ENCODE assay signal across 8 mouse cellular contexts in the genomic region with DNA sequence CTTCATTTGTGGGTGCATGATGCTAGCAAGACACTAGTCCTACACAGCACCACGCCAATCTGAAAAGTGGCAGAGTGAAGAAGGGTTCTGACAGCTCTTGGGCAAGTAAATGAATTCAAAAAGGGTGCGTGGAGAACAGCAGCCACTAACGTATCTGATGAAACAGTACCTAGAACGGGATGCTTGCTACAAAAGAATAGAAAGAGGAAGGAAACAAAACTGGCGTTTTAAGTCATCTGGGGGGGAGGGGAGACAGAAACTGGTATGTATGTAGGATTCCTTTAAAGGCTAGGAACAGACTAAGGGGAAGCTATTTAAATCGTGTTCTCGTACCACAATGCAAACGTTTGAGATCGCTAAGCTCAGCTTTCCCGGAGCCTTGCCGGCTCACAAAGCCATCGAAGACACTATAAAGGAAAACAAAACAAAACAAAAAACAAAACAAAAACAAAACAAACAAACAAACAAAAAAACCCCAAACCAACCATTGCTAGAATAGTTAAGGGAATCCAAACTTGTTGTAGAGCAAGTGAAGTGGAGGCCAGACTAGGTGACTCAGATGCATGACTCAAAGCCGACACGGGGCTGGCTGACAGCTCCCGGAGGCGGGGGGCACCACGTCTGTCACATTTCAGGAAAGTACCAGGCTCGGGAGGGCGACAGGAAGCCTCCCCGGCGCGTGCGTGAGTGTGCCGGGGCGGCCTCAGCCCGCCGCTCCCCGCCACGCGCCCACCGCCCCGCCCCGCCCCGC.
A peak's percentile ranks its signal among the peaks of the same experiment; 100 is the strongest.
DNase-seq lines count a peak whose midpoint lies in the region; ATAC-seq and TF ChIP-seq lines count a peak whose summit lies in the region.

No protein-coding gene starts in this region.

- H3K9me3 ChIP-seq in erythroblast, embryonic 14.5 days (ENCODE audit: control insufficient read depth, low read length): no peaks in the 10 kb centered on the region
- no peaks in the 10 kb centered on the region for H3K9me3 ChIP-seq in forebrain, embryonic 13.5 days (replicated peaks)
- no peaks in the 10 kb centered on the region for H3K9me3 ChIP-seq in intestine, postnatal 0 days (ENCODE audit: control insufficient read depth)
- H3K9me3 ChIP-seq in stomach, postnatal 0 days (ENCODE audit: control insufficient read depth, low read length): no peaks in the 10 kb centered on the region

- ATAC-seq in erythroblast, adult 5-6 weeks (replicated peaks; ENCODE audit: low FRiP score, poor library complexity, severe bottlenecking): no peak
- no peak; the same call in 1 of the 2 replicates for ATAC-seq in forebrain, embryonic 13.5 days
- ATAC-seq in intestine, postnatal 0 days: no peak
- peak; percentile 5 for ATAC-seq in megakaryocyte-erythroid progenitor cell, adult 5-6 weeks (replicated peaks; ENCODE audit: low FRiP score, low TSS enrichment, poor library complexity, severe bottlenecking)
- ATAC-seq in stomach, postnatal 0 days (ENCODE audit: low FRiP score, low TSS enrichment): peak; percentile 46

- H3K27me3 ChIP-seq in erythroblast, embryonic 14.5 days (ENCODE audit: control insufficient read depth): peaks cover 13% of the 10 kb centered on the region
- no peaks in the 10 kb centered on the region for H3K27me3 ChIP-seq in forebrain, embryonic 13.5 days
- H3K27me3 ChIP-seq in intestine, postnatal 0 days (replicated peaks; ENCODE audit: control insufficient read depth, insufficient read depth, low read length): no peaks in the 10 kb centered on the region
- H3K27me3 ChIP-seq in stomach, postnatal 0 days (ENCODE audit: control insufficient read depth, insufficient read depth, low read length): no peaks in the 10 kb centered on the region

- peak overlapping the region; percentile 78 for H3K9ac ChIP-seq in forebrain, embryonic 13.5 days
- peak overlapping the region; percentile 77 for H3K9ac ChIP-seq in intestine, postnatal 0 days (ENCODE audit: low read depth, low read length)
- peak overlapping the region; percentile 83 for H3K9ac ChIP-seq in stomach, postnatal 0 days (ENCODE audit: low read length)

- peak overlapping the region; percentile 98 for H3K27ac ChIP-seq in forebrain, embryonic 13.5 days
- H3K27ac ChIP-seq in intestine, postnatal 0 days (ENCODE audit: low read depth, low read length): peak overlapping the region; percentile 98
- H3K27ac ChIP-seq in stomach, postnatal 0 days (replicated peaks): peak overlapping the region; percentile 100

- peak; percentile 91 for DNase-seq in 416B (ENCODE audit: low read depth)
- DNase-seq in brain, embryonic 14.5 days (ENCODE audit: low read depth): peak; percentile 49
- DNase-seq in stomach, postnatal 0 days (ENCODE audit: low spot score): no peak

- no peak for TF ChIP-seq CTCF in brain, embryonic 14.5 days (IDR thresholded peaks at IDR 0.05; ENCODE audit: borderline replicate concordance, extremely low read depth, insufficient read depth, insufficient read length)
- TF ChIP-seq CTCF in intestine, postnatal 0 days (IDR thresholded peaks at IDR 0.05; ENCODE audit: low read depth): no peak
- no peak for TF ChIP-seq CTCF in stomach, postnatal 0 days (IDR thresholded peaks at IDR 0.05; ENCODE audit: low read depth)

- no peaks in the 10 kb centered on the region for H3K36me3 ChIP-seq in erythroblast, embryonic 14.5 days (ENCODE audit: control insufficient read depth)
- H3K36me3 ChIP-seq in forebrain, embryonic 13.5 days (ENCODE audit: poor library complexity, severe bottlenecking): no peaks in the 10 kb centered on the region
- no peaks in the 10 kb centered on the region for H3K36me3 ChIP-seq in intestine, postnatal 0 days (ENCODE audit: control insufficient read depth, insufficient read depth)
- H3K36me3 ChIP-seq in stomach, postnatal 0 days (ENCODE audit: control insufficient read depth, insufficient read depth, low read length): no peaks in the 10 kb centered on the region

- TF ChIP-seq EP300 in stomach, postnatal 0 days (optimal IDR thresholded peaks at IDR 0.05): no peak

- 1% methylated on average over 26 of the region's 34 CpGs for WGBS in forebrain, embryonic 13.5 days
- WGBS in intestine, postnatal 0 days: 4% methylated on average over 30 of the region's 34 CpGs
- 3% methylated on average over 33 of the region's 34 CpGs for WGBS in stomach, postnatal 0 days

- peak overlapping the region; percentile 86 for H3K4me3 ChIP-seq in erythroblast, embryonic 14.5 days (replicated peaks)
- H3K4me3 ChIP-seq in forebrain, embryonic 13.5 days: peak overlapping the region; percentile 97
- H3K4me3 ChIP-seq in intestine, postnatal 0 days (ENCODE audit: low read depth, low read length): peak overlapping the region; percentile 81
- H3K4me3 ChIP-seq in stomach, postnatal 0 days (ENCODE audit: low read depth, low read length): peak overlapping the region; percentile 64

- peak overlapping the region; percentile 82 for H3K4me2 ChIP-seq in forebrain, embryonic 13.5 days
- peak overlapping the region; percentile 95 for H3K4me2 ChIP-seq in intestine, postnatal 0 days (replicated peaks; ENCODE audit: low read depth)
- peak overlapping the region; percentile 97 for H3K4me2 ChIP-seq in stomach, postnatal 0 days (replicated peaks; ENCODE audit: low read depth)

- no peak for TF ChIP-seq POLR2A in brain, embryonic 14.5 days (IDR thresholded peaks at IDR 0.05; ENCODE audit: borderline replicate concordance, extremely low read depth, insufficient read depth, insufficient read length, poor library complexity, severe bottlenecking)

- H3K4me1 ChIP-seq in erythroblast, embryonic 14.5 days (ENCODE audit: control insufficient read depth): peaks cover 35% of the 10 kb centered on the region
- H3K4me1 ChIP-seq in forebrain, embryonic 13.5 days: peaks cover 26% of the 10 kb centered on the region
- H3K4me1 ChIP-seq in intestine, postnatal 0 days (replicated peaks; ENCODE audit: control insufficient read depth, insufficient read depth, low read length): no peaks in the 10 kb centered on the region
- no peaks in the 10 kb centered on the region for H3K4me1 ChIP-seq in stomach, postnatal 0 days (replicated peaks; ENCODE audit: control insufficient read depth, insufficient read depth)

Comparison
In these comparisons a context has a peak if more than half of its experiments do, and no peak if none do; other contexts are left out.
1. ATAC-seq: peak in megakaryocyte-erythroid progenitor cell, adult 5-6 weeks (single experiment) and stomach, postnatal 0 days (single experiment); none in erythroblast, adult 5-6 weeks (single experiment), forebrain, embryonic 13.5 days (single experiment) and intestine, postnatal 0 days (single experiment).
2. Peak in every context shown above with its lines, with median percentiles within 50 percentile points of each other: H3K4me3 ChIP-seq, H3K27ac ChIP-seq, H3K4me2 ChIP-seq and H3K9ac ChIP-seq.